Mouse (Mus musculus): ENCODE data around the gene L3hypdh. TPM values are rescaled to one million over a fixed set of nuclear protein-coding genes. Genes with fewer than 3 reads are reported as not detected.

L3hypdh gene
- polyA plus RNA-seq, 1 experiment from 2014 or later: 10.2 TPM

Small RNA genes lying within 50 kb of the gene (microRNA-seq; reads per million reads assigned to microRNA genes)
- not detected for gene Gm24466

Other genes starting within 250 kb of the L3hypdh start
- gene Gpr135, start 14.3 kb downstream of the L3hypdh start, polyA plus RNA-seq (2016; fragmentation: Nextera tagmentation; extraction: Ambion mirVana): 1.7 and 2.3 TPM in 2 replicates
- 98.1 and 99.3 TPM in 2 replicates for gene Jkamp, start 150 bp upstream of the L3hypdh start, polyA plus RNA-seq (2016; fragmentation: Nextera tagmentation; extraction: Ambion mirVana)
- 0.12 TPM in 1 of 2 replicates, not detected in the other for gene Ccdc175, start 99.6 kb upstream of the L3hypdh start, polyA plus RNA-seq (2016; fragmentation: Nextera tagmentation; extraction: Ambion mirVana)

Measured in midbrain, embryonic 12.5 days (tissue).